Mouse (Mus musculus): ENCODE results near the gene Mepe.

The Mepe gene

DNA sequence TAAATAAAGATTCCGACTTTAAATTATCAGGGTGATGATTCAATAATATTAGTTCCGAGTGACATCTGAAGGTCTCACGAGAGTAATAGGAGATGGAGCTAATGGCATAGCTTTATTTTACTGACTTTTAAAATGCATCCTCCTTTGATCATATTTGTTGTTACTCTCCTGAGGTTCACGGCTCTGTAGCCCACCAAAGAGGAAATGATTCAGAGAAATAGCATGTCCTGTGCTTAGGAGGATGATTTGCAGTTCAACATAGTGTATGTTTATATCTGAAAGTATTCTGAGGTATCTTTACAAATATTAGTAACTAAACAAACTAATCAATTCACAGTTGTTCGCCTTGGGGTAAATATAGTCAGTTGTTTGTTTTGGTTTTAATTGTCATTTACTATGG is 32.4 kb downstream of the Mepe start:
- no peak for DNase-seq (ENCODE audit: low spot score)

DNA sequence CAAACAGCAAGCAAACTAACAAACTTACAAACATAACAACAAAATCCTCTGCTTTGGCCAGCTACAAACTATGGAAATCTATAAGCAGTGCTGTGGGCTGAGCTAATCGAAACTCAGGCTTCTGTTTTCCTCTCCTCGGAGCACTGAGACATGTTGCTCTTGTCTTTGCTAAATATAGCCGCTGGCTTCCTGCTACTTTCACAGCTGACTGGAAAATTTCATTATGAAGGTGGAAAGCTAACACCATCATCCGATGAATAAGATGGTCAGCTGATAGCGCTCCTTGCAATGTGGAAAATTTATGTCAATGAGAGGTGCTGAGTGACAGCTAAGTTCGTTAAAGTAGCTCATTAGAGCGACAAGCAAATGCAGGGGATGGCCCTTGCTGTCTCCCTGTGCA is 33.5 kb downstream of the Mepe start:
- DNase-seq (ENCODE audit: low spot score): no peak

DNA sequence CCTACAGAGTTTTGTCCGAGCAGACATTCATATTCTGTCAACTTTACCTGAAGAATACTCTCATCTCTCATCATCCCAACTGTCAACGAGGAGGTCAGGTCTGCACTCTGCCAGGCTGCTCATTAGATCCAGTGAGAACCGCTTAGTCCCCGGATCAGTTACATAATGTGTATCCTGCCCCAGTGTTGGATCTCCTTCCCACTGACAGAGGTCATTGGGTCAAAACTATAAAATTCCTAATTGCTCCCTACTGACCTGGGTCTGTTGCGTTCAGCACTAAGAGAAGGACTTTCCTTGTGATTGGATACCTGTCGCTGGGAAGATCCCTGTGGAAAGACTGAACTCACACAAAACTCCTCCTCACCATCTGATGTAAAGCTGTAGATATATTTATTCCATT is 34.1 kb downstream of the Mepe start:
- no peak for DNase-seq (ENCODE audit: low spot score)

DNA sequence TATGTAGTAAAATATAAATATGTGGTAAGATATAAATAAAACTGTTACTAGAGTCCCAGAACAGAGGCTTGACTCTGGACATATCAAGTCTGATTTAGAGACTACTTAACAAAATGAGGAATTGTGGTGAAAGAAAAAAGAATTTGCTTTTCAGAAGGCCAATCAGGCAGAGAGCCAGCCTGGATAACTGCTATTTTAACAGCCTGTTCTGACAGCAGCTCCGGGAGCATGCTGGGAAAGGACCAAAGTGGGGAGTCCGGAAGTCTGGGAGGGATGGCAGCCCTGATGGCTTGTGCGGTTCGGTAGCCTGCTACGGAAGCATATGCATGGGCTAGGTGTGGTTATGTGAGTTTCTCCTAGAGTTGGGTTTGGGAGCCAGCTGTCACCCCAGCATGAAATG is 45.5 kb downstream of the Mepe start:
- DNase-seq (ENCODE audit: low spot score): no peak

DNA sequence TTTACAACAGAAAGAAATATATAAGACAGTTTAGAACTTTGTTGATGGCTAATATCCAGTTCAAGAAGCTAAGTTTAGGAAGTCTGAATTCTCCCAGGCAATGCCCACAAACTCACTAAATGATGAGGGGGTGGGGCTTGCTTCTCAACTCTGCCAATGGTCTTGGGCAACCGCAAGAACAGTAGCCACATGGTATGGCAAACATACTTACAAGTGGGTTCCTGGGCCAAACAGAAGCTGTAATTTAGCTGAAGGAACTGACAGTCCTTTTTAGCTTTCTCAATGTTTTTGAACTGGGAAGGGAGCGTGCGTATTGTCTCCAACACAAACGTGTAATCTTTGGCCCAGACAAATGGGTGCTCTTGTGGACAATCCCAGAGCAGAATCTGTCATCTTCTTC is 46.2 kb downstream of the Mepe start:
- DNase-seq (ENCODE audit: low spot score): no peak

DNA sequence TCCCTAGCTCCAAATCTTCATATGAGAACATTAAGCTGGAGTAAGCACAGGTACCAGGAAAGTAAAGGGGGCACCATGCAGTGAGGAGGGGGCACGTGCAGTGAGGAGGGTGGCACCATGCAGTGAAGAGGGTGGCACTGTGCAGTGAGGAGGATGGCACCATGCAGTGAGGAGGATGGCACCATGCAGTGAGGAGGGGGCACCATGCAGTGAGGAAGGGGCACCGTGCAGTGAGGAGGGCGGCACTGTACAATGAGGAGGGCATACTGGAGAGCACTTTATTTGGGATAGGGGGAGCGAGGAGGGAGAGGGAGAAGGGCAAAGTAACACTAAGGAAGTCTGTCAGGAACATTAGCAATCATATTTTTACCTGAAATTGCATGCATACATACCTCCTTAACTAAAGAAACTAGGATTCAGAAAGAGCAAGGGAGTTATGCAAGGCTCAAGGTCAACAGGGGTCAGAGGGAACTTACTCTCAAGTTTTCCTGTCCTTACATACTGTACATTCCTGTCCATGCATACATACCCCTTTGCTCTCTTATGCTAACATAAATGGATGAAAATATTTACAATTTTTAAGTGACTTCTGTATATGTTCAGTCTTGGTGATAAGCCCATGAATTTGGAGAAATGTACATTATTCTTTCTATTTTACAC is 48.6 kb downstream of the Mepe start:
- DNase-seq (ENCODE audit: low spot score): no peak

DNA sequence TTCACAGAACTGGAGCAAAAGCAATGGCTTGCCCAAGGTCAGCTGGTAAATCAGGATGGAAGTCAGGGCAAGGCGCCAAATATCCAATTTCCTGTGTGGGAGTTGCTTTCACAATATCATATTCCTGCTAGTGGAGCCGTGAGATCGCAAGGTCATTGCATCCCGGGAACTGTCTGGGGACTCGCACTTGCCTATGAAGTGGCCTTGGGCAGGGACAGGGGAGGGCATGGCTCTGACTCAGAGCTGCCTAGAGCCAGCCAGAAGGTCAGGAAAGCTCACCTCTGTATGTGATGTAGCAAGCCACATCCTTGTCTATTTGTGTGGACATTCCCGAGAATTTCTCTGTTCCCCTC is 49.2 kb downstream of the Mepe start:
- DNase-seq (ENCODE audit: low spot score): peak; percentile 85

DNA sequence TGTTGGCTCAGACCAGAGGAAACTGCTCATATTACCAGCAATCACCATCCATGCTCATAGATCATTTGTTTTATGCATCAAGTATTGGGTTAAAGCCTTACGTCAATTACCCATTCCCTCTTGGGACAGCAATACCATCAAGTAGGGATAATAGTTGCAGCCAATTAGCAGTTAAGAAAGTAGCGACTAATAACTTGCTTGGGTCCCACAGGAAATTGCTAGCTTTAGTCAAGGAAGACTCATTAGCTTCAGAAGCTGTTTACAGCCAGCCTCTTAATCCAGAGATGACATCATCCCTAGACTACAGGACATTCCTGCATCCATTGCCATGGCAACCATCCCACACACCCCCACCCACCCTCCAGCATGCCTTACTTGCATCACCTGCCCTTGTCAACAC is 50.0 kb downstream of the Mepe start:
- no peak for DNase-seq (ENCODE audit: low spot score)

DNA sequence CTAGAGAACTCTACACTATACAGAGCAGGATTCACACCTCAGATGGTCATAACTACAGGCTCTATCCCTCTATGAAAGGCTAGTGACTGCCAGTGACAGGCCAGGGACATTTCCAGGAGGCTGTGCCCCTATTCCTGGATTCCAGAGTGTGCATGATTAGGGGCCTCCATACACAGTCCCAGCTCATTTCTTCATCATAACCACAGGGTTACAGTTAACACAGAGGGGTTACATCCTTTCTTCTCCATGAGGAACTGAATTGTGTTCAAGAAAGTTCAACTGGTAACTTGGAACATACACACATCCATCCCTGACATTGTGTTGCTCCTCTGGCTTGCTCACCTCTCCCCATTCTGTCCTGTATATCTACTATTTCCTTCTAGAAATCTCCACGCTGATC is 51.8 kb downstream of the Mepe start:
- DNase-seq (ENCODE audit: low spot score): no peak

DNA sequence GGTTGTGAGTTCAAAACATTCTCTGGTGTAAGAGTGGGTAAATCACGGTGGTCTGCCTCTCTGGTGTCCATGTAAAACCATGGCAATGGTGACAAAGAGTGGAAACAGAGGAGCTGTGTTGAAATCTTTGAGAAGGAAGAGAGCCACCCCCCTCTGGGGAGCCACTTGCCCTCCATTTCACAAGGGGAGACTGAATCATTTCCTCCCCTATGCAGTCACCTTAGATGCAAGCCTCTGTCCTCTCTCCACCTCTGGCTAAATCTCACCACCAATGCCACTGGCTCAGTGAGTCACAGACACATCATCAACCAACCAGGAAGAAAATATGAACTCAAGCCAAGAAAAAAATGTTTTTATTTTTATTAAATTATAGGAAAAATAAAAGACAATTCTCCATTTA is 55.4 kb downstream of the Mepe start:
- no peak for DNase-seq (ENCODE audit: low spot score)

DNA sequence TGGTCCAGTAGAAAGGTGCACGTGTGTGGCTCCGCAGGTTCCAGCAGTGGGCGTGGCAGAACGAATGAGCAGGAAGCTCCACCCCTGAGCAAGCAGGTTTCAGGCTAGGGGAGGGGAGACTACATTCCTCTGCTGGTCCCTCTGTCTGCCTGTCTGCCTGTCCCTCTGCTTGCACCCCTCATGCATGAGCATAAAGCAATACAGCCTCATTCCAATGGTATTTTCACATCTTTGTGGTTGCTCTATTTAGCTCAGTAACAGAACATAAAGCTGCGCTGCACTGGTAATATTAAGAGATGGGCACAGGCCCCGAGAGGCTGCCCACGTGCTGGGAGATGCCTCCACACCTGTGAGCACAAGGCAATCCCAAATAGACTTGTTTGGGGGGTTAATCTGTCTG is 56.5 kb downstream of the Mepe start:
- DNase-seq (ENCODE audit: low spot score): no peak

DNA sequence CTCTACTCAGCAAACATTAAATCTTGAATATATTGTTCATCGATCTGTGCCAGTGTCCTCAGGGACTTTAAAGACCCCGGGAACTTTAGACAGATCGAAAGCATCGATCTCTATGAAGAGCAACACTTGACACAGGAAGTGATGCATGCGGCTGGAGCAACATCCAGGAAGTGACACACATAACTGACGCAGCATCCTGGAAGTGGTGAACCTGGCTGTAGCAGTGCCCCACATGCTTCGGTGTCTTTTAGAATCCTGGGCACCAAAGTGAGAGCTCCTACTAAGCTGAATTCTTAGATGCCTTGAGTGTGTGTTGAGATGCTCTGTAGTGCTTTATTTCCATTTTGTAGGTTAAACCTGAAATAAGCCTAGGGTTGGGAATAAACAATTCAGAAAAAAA is 59.4 kb downstream of the Mepe start:
- DNase-seq (ENCODE audit: low spot score): no peak

DNA sequence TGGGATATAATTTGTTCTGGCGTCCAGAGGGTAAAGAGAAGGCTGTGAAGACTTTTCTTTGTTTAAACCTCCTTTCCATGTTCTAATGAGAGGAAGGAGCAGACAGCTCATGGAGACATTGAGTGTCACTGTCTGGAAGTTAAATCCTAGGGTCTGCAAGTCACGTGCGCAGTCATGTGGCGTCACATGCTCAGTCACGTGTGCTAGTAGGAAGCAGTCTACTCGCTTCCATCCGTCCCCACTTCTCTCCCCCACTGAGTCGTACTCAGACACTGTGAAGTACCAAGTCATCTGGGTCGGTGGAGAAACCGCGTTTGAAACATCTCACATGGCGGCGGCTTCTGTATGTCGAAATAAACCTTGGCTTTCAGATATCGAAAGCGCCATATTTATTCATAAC is 60.4 kb downstream of the Mepe start:
- DNase-seq (ENCODE audit: low spot score): no peak

DNA sequence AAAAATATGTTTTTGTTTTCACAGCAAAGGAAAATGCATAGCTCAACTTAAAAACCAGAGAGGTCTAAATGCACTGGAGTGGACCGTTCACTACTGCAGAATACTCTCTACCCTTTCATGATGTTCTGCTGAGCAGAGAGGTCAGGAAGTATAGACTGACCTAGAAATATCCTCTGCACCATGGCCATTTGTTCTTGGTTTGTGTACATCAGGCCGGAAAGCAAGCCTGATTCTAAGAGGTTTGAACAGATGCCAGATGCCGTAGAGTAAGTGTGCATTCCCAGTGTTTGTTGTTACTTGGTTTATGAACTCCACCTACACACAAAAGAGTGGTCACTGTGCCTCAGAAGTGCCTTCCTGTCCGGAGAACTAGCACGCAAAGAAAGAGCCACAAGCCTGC is 61.8 kb downstream of the Mepe start:
- DNase-seq (ENCODE audit: low spot score): no peak
